Mouse (Mus musculus): Measurements from ENCODE around the gene Hist1h2bk. TPM values are rescaled to one million over a fixed set of nuclear protein-coding genes. Genes with fewer than 3 reads are reported as not detected.

Hist1h2bk gene
- total and polyA plus RNA-seq, 3 experiments = 5.7 to 2,495 TPM; not detected in 1

DNA sequence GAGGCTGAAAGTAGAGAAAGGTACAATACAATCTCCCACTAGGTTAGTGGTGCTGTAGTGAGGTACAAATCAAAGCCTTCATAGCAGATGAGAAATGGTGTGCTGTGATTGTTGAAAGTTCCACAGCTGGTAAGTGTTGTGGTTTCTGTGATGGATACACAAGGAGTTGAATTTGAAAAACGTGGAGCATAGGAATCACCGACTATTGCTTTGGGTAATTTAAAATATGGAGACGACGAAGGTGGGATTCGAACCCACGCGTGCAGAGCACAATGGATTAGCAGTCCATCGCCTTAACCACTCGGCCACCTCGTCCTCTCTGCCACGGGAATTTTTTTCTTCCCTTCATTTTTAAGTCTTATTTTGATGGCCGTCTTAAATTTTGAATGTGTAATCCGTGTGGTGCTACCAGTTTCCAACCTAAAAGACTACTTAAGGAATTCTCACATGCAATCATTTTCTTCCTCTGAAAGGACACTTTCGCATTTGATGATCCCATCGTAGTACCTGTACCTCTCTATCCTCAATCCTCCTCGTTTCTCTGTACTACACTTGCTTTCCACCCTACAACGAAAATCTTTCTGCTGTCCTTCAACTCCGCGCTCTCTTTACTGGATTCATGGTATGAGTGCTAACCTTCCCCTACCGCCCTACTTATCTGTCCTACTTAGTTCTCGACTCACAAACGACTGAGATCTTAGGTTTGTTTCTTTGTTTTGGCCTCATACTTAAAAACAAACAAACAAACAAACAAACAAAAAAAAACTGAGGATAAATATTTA, 41.5 kb upstream of the Hist1h2bk start (continued):
- TF ChIP-seq NELFE (IDR thresholded peaks at IDR 0.05; ENCODE audit: low read depth, low read length) = no peak

DNA sequence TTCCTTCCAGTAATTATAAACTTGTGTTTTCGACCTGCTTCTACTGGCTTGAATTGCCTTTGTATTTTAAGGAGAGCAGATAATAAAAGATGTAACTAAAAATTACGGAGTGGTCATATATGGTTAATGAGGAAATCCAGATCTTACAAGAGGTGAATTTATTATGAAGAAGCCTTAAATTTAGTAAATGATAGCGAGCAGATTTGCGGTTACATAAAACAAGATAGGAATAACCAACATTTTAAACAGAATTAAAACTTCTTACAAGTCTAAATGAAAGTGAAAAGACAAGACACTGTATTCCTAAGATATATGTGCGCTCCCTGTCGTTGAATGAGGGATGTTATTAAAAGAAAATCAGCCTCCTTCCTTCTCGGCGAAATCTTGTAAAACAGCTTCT, 40.8 kb upstream of the Hist1h2bk start:
- Histone ChIP-seq H3K9ac (ENCODE audit: control insufficient read depth, low read depth, low read length, poor library complexity, severe bottlenecking) (peak overlapping the region; percentile 57; the same call in 1 of the 2 replicates), H3K27ac (ENCODE audit: control insufficient read depth, low read depth, low read length) (no peak overlapping the region), H3K79me2 (ENCODE audit: control insufficient read depth, insufficient read depth, low read length, poor library complexity) (no peaks in the 10 kb centered on the region), H3K27me3 (ENCODE audit: control insufficient read depth in 1 of 2, insufficient read depth in 2 of 2, low read length in 2 of 2) (peaks cover 2 to 4% of the 10 kb centered on the region in 2 experiments; a peak in 3 of 4 replicates), H3K9me3 (replicated peaks; ENCODE audit: insufficient read depth, low read length) (no peaks in the 10 kb centered on the region), H3K36me3 (ENCODE audit: control insufficient read depth in 1 of 2, insufficient read depth in 2 of 2, low read length in 2 of 2) (peaks cover 0 to 11% of the 10 kb centered on the region in 2 experiments; a peak in 2 of 4 replicates), H3K4me3 (ENCODE audit: control insufficient read depth in 1 of 2, insufficient read depth in 1 of 2, low read depth in 2 of 2, low read length in 2 of 2) (peak overlapping the region; percentile 57 to 72), H3K4me1 (ENCODE audit: control insufficient read depth in 1 of 2, insufficient read depth in 2 of 2, low read length in 2 of 2) (peaks cover 0 to 9% of the 10 kb centered on the region in 2 experiments; a peak in 1 of 4 replicates)
- TF ChIP-seq CHD2 (IDR thresholded peaks at IDR 0.05; ENCODE audit: low read length) (no peak), NELFE (IDR thresholded peaks at IDR 0.05; ENCODE audit: low read depth, low read length) (no peak), MXI1 (IDR thresholded peaks at IDR 0.05; ENCODE audit: low read depth, low read length) (0 out of 2 replicates have a peak, but pooled peaks have one; percentile 16), MYC (IDR thresholded peaks at IDR 0.05; ENCODE audit: low read depth, low read length) (no peak), RCOR1 (IDR thresholded peaks at IDR 0.05; ENCODE audit: low read depth, low read length) (peak; percentile 35; the same call in 1 of the 2 replicates), TAL1 (IDR thresholded peaks at IDR 0.05; ENCODE audit: low read length) (no peak)
- no peak for DNase-seq (ENCODE audit: low read depth, low spot score)

DNA sequence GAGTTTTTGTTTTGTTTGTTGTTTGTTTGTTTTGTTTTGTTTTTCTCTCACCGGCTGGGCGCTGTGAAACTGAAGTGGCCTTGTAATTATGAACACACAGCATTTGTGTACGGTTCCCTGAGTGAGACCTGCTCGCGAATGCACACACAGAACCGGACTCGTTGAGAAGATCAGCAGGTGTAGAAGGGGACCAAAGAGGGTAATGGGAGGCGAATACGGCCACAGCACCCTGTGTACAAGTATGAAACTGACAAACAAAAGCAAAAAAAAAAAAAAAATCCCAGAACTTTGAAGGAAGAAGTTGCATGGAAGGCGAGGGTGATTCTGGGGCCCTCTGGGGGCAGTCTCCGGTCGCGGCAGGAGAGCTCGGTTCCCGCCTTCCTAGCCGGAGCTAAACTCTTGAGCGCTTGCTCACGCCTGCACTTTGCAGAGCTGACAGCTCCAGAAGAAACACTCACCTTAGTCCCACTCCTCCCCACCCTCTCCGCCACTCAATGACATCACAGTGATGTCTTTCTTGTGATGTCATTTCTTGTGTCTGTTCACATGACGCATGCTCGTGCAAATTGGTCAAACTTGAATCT, 40.2 kb upstream of the Hist1h2bk start:
- peak; percentile 75 for DNase-seq (ENCODE audit: low read depth, low spot score)
- Histone ChIP-seq H3K36me3 (ENCODE audit: control insufficient read depth in 1 of 2, insufficient read depth in 2 of 2, low read length in 2 of 2) (peaks cover 0 to 11% of the 10 kb centered on the region in 2 experiments; a peak in 2 of 4 replicates), H3K4me1 (ENCODE audit: control insufficient read depth in 1 of 2, insufficient read depth in 2 of 2, low read length in 2 of 2) (peaks cover 0 to 9% of the 10 kb centered on the region in 2 experiments; a peak in 1 of 4 replicates), H3K79me2 (ENCODE audit: control insufficient read depth, insufficient read depth, low read length, poor library complexity) (no peaks in the 10 kb centered on the region), H3K9me3 (replicated peaks; ENCODE audit: insufficient read depth, low read length) (no peaks in the 10 kb centered on the region), H3K9ac (ENCODE audit: control insufficient read depth, low read depth, low read length, poor library complexity, severe bottlenecking) (peak overlapping the region; percentile 57), H3K27me3 (ENCODE audit: control insufficient read depth in 1 of 2, insufficient read depth in 2 of 2, low read length in 2 of 2) (peaks cover 2 to 6% of the 10 kb centered on the region in 2 experiments; a peak in 3 of 4 replicates), H3K4me3 (ENCODE audit: control insufficient read depth in 1 of 2, insufficient read depth in 1 of 2, low read depth in 2 of 2, low read length in 2 of 2) (peak overlapping the region; percentile 57 to 72), H3K27ac (ENCODE audit: control insufficient read depth, low read depth, low read length) (no peak overlapping the region)
- TF ChIP-seq USF2 (IDR thresholded peaks at IDR 0.05; ENCODE audit: borderline replicate concordance in 1 of 2, insufficient read depth in 1 of 2, low read depth in 1 of 2, low read length in 2 of 2) (no peak), RAD21 (IDR thresholded peaks at IDR 0.05; ENCODE audit: low read depth, low read length) (no peak), GATA1 (IDR thresholded peaks at IDR 0.05; ENCODE audit: low read depth, low read length) (no peak), MAX (IDR thresholded peaks at IDR 0.05; ENCODE audit: low read length) (peak; percentile 4; the same call in 1 of the 2 replicates), POLR2AphosphoS5 (IDR thresholded peaks at IDR 0.05; ENCODE audit: borderline replicate concordance, low read depth, low read length) (no peak), RCOR1 (IDR thresholded peaks at IDR 0.05; ENCODE audit: low read depth, low read length) (no peak), ZKSCAN1 (IDR thresholded peaks at IDR 0.05; ENCODE audit: low read depth, low read length) (no peak), CHD1 (IDR thresholded peaks at IDR 0.05; ENCODE audit: low read depth, low read length) (no peak), NRF1 (IDR thresholded peaks at IDR 0.05; ENCODE audit: insufficient read depth, low read depth, low read length, poor library complexity, severe bottlenecking) (peak; percentile 51; the same call in 1 of the 2 replicates), USF1 (IDR thresholded peaks at IDR 0.05; ENCODE audit: low read depth, low read length) (no peak), CTCF (IDR thresholded peaks at IDR 0.05 in 2 of 3, conservative IDR thresholded peaks at IDR 0.05 in 1 of 3; ENCODE audit: control insufficient read depth in 1 of 3, insufficient read depth in 1 of 3, low read depth in 2 of 3, low read length in 3 of 3, poor library complexity in 1 of 3, severe bottlenecking in 1 of 3) (peak in 1 of 3 experiments; percentile 23; a peak in 3 of 6 replicates), MAZ (IDR thresholded peaks at IDR 0.05; ENCODE audit: low read depth, low read length) (no peak), BHLHE40 (IDR thresholded peaks at IDR 0.05; ENCODE audit: borderline replicate concordance, low read depth, low read length) (no peak), TBP (IDR thresholded peaks at IDR 0.05; ENCODE audit: low read depth, low read length) (0 out of 2 replicates have a peak, but pooled peaks have one; percentile 13), NELFE (IDR thresholded peaks at IDR 0.05; ENCODE audit: low read depth, low read length) (no peak), ZMIZ1 (IDR thresholded peaks at IDR 0.05; ENCODE audit: low read depth, low read length) (no peak), CHD2 (IDR thresholded peaks at IDR 0.05; ENCODE audit: low read length) (no peak), EP300 (IDR thresholded peaks at IDR 0.05; ENCODE audit: low read depth in 1 of 2, low read length in 2 of 2) (no peak), UBTF (IDR thresholded peaks at IDR 0.05; ENCODE audit: borderline replicate concordance, insufficient read depth, low read depth, low read length) (no peak), ETS1 (IDR thresholded peaks at IDR 0.05; ENCODE audit: low read depth, low read length) (0 out of 2 replicates have a peak, but pooled peaks have one; percentile 41), GABPA (IDR thresholded peaks at IDR 0.05; ENCODE audit: low read depth, low read length) (no peak), E2F4 (IDR thresholded peaks at IDR 0.05; ENCODE audit: borderline replicate concordance, low read depth, low read length) (no peak)

All from MEL (cell line).